Mouse (Mus musculus) G1E (cell line): Measurements from ENCODE around the gene Tmem203.

Experiments
- CTCF ChIP-seq: IDR thresholded peaks from 2 replicates; pipeline ENCODE4 v1.5.1; 2012; ENCODE audit warnings: low read depth, low read length, inconsistent platforms, mixed read lengths
- GATA1 ChIP-seq: IDR thresholded peaks from 2 replicates; pipeline ENCODE4 v1.6.1; 2012; ENCODE audit warnings: borderline replicate concordance, low read length, inconsistent platforms, mixed read lengths
- POLR2AphosphoS5 ChIP-seq: IDR thresholded peaks from 2 replicates; pipeline ENCODE4 v1.6.1; 2012; ENCODE audit warnings: low read depth, low read length, inconsistent platforms; ENCODE audit not compliant: insufficient replicate concordance
- TAL1 ChIP-seq: conservative IDR thresholded peaks from 2 replicates; pipeline ENCODE4 v1.6.1; 2012; ENCODE audit warnings: low read depth, low read length, inconsistent platforms, mixed read lengths

GRCm38 (mm10) chr2:25243342-25243741, 11.9 kb upstream of the Tmem203 start:
- TF ChIP-seq GATA1, result no peak
- TF ChIP-seq CTCF, result no peak
- no peak for TF ChIP-seq TAL1
- TF ChIP-seq POLR2AphosphoS5, result no peak
